Mouse (Mus musculus) lung, adult 10 weeks (tissue): Measurements from ENCODE around the gene Olfr630. TPM values are rescaled to one million over a fixed set of nuclear protein-coding genes. Genes with fewer than 3 reads are reported as not detected.

ENCODE experiments used
- polyA plus RNA-seq: library from polyadenylated mRNA; stranded (reverse); fragments of 350-450 nt; fragmentation: Illumina TruSeq; extraction: RNeasy Lipid Tissue Mini Kit (QIAGEN cat#74804); gene quantifications from one replicate; pipeline ENCODE4 v1.2.3, GENCODE M21; 2014; ENCODE audit warnings: low read depth, low replicate concordance; ENCODE audit not compliant: insufficient read depth

The Olfr630 gene
- polyA plus RNA-seq: not detected

DNA sequence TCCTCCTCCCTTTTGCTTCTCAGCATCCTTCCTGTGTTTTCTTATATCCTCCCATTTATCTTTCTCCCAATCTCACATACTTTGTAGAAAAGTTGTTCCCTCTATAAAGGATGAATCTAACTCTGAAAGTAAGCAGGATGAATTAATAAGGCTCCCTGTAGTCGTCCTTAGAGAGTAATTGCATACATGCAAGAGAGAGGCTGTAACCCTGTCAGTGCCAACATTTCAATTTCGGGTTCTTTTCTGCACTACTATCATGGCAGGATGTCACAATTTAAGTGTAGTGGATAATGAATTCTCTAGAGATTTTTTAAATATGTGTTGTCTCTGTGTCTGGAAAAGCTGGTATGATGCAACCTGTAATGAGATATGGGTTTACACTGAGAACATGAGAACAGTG is at the start of gene Olfr630:
Gene Olfr630, minus strand, starts transcription at position 101 of the 400 bp plus-strand sequence.

DNA sequence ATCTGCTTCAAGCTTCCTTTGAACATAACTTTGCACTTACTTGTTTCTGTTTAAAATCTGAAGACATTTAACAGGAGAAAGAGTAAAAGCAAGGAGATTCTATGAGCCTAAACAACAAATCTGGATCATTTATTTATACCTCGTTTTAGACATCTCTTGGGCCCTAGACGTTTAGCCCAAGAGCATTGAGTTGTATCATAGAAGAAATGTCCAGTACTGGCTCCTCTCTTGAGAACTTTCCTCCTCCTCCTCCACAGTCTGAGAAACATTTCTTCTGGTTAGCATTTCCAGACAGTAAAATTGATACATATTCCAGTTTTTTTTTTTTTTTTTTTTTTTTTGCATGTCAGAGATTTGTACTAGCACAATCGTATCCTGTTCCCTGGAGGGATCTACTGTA is 34.6 kb upstream of the Olfr630 start, which contains the start of gene Olfr67:
Gene Olfr67, minus strand, starts transcription at position 101 of the 400 bp plus-strand sequence.

DNA sequence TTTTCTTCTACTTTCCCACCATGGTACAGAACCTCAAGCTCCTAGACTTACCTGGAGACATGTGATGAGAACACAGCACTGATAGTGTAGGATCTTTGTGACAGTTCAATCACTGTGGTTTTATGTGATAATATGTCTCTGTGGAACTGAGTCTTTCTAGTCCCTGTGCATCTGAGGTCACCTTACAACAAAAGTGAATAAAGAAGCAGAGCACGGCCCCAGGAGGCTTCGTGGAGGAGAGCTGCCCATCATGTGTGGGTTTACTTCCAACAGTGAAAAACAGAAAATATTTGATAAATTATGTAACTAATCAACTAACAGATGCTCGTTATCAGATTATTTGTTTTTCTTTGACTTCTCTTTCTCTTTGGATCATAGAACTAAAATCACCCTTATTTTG is 22.5 kb upstream of the Olfr630 start, which contains the start of gene Olfr68:
Gene Olfr68, minus strand, starts transcription at position 101 of the 400 bp plus-strand sequence.

DNA sequence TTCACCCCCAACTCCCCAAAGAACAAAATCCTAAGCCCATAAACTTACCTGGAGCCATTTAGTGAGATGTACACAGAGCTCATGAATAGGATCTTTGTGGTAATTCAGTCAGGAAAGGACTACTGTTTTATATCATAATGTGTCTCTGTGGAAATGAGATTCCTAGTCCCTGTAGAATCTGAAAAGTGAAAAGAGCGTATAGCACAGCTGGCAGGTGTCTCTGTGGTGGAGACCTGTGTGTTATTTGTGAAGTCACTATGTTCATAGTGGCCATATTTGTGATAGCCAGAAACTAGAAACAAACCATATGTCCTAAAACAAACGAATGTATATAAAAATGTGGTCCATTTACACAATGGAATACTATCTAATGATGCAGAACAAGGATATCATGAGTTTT is 14.4 kb upstream of the Olfr630 start, which contains the start of gene Olfr69:
Gene Olfr69, minus strand, starts transcription at position 101 of the 400 bp plus-strand sequence.

DNA sequence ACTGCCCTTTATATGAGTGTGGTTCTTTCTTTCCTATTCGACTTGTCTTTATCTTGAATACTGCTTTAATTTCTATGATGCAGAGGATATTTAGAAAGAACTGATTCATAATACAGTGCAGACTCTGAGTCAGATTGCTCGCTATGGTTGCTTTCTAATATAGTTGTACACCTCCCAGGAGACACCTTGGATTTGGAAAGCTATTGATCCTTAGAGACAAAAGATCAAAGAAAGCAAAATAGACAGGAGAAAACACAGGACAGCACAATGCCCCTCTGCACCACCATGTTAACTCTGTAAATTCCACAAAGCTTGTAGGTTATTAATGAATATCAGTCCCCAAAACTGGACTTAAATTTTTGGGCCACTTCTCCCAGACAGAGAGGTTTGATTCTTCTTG is 12.3 kb downstream of the Olfr630 start, which contains the start of gene Olfr629:
Gene Olfr629, minus strand, starts transcription at position 101 of the 400 bp plus-strand sequence.

DNA sequence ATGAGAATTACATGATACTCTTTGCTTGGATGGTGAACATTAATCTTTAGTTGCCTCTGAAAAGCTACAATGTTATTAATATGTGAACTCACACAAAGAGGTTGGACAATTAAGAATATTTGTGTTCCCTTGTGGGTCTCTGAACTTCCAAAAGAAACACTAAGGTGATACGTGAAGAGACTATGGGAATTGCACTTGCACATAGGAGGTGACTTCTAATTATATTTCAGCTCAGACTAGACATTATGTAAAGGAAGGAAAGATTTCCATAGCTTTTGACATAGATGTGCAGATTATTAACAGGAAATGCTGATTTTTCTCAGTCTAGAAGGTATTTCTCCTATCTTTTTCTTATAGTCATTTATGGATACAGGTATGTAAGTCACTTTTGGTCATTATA is 27.1 kb downstream of the Olfr630 start, which contains the start of gene Olfr628:
Gene Olfr628, plus strand, starts transcription at position 301 of the 400 bp plus-strand sequence.

DNA sequence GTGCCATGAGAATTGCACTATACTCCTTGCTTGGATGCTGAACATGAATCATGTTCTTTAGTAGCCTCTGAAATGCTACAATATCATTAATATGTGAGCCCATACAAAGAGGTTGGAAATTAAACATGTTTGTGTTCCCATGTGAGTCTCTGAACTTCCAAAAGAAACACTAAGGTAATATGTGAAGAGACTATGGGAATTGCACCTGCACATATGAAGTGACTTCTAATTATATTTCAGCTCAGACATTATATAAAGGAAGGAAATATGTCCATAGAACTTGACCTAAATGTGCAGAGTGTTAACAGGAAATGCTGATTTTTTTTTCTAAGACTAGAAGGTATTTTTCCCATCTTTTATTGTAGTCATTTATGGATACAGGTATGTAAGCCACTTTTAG is 42.8 kb downstream of the Olfr630 start, which contains the start of gene Olfr243:
Gene Olfr243, plus strand, starts transcription at position 301 of the 400 bp plus-strand sequence.

Other genes starting within 250 kb of the Olfr630 start
- gene Olfr610, start 245.2 kb downstream of the Olfr630 start, polyA plus RNA-seq: not detected
- not detected for gene Olfr611, start 236.5 kb downstream of the Olfr630 start, polyA plus RNA-seq
- not detected for gene Olfr612, start 214.6 kb downstream of the Olfr630 start, polyA plus RNA-seq
- gene Olfr613, start 209.3 kb downstream of the Olfr630 start, polyA plus RNA-seq: not detected
- not detected for gene Olfr615, start 201.3 kb downstream of the Olfr630 start, polyA plus RNA-seq
- gene Olfr616, start 188.2 kb downstream of the Olfr630 start, polyA plus RNA-seq: not detected
- gene Olfr617, start 184.3 kb downstream of the Olfr630 start, polyA plus RNA-seq: not detected
- not detected for gene Olfr618, start 167.2 kb downstream of the Olfr630 start, polyA plus RNA-seq
- gene Olfr619, start 156.8 kb downstream of the Olfr630 start, polyA plus RNA-seq: not detected
- not detected for gene Olfr620, start 144.8 kb downstream of the Olfr630 start, polyA plus RNA-seq
- gene Olfr622, start 114.6 kb downstream of the Olfr630 start, polyA plus RNA-seq: not detected
- not detected for gene Olfr623, start 93.6 kb downstream of the Olfr630 start, polyA plus RNA-seq
- gene Olfr624, start 86.1 kb downstream of the Olfr630 start, polyA plus RNA-seq: 0.04 TPM
- gene Olfr625-ps1, start 74.6 kb downstream of the Olfr630 start, polyA plus RNA-seq: not detected
- not detected for gene Olfr243, start 42.7 kb downstream of the Olfr630 start, polyA plus RNA-seq
- gene Olfr628, start 27.0 kb downstream of the Olfr630 start, polyA plus RNA-seq: not detected
- gene Olfr629, start 12.4 kb downstream of the Olfr630 start, polyA plus RNA-seq: not detected
- gene Olfr69, start 14.3 kb upstream of the Olfr630 start, polyA plus RNA-seq: not detected
- gene Olfr68, start 22.4 kb upstream of the Olfr630 start, polyA plus RNA-seq: not detected
- not detected for gene Olfr67, start 34.5 kb upstream of the Olfr630 start, polyA plus RNA-seq
- 3,244 TPM for gene Hbb-bt, start 56.7 kb upstream of the Olfr630 start, polyA plus RNA-seq
- gene Hbb-bs, start 70.8 kb upstream of the Olfr630 start, polyA plus RNA-seq: 22,942 TPM
- gene Hbb-bh2, start 83.2 kb upstream of the Olfr630 start, polyA plus RNA-seq: not detected
- not detected for gene Hbb-bh1, start 85.8 kb upstream of the Olfr630 start, polyA plus RNA-seq
- not detected for gene Hbb-y, start 95.9 kb upstream of the Olfr630 start, polyA plus RNA-seq
- gene Olfr66, start 128.9 kb upstream of the Olfr630 start, polyA plus RNA-seq: not detected
- not detected for gene Olfr64, start 137.2 kb upstream of the Olfr630 start, polyA plus RNA-seq
- gene Olfr65, start 146.2 kb upstream of the Olfr630 start, polyA plus RNA-seq: not detected
- not detected for gene Olfr631, start 171.5 kb upstream of the Olfr630 start, polyA plus RNA-seq
- gene Olfr632, start 177.0 kb upstream of the Olfr630 start, polyA plus RNA-seq: not detected
- not detected for gene Olfr633, start 187.1 kb upstream of the Olfr630 start, polyA plus RNA-seq
- gene Olfr635, start 213.8 kb upstream of the Olfr630 start, polyA plus RNA-seq: not detected
- not detected for gene Olfr638, start 241.4 kb upstream of the Olfr630 start, polyA plus RNA-seq